Mouse (Mus musculus) kidney, adult 2 months (tissue): Measurements from ENCODE around the gene Hpse.

Experiments
- CTCF ChIP-seq: fragments of 200-500 bp; conservative IDR thresholded peaks from 2 replicates; pipeline ENCODE4 v1.5.1; 2011; ENCODE audit warnings: low read depth, mild to moderate bottlenecking, control low read depth, low read length, moderate library complexity, mixed read lengths; ENCODE audit not compliant: insufficient read depth, insufficient read length
- POLR2A ChIP-seq: fragments of 200-500 bp; IDR thresholded peaks from one replicate; pipeline ENCODE4 v1.6.1; 2011; ENCODE audit warnings: low read depth, low read length, control low read depth

- TF ChIP-seq CTCF = no peak
- no peak for TF ChIP-seq POLR2A
Measured at GRCm38 (mm10) chr5:100650969-100651368, 68.5 kb downstream of the Hpse start.
